Mouse (Mus musculus) heart, embryonic 16.5 days (tissue): ENCODE measurements at regions not wholly inside any gene's neighbourhood (a gene's known extent, or its start where the extent isn't known, plus 50 kb on each side); places are given as distances from the start of the nearest gene placed in this dataset.

Source experiments
- ATAC-seq: fragments of 200-750 bp; cut with Nextera tagmentation; replicated peaks from 2 replicates; pipeline ENCODE4 v1.8.0; 2017; ENCODE audit warnings: moderate number of reproducible peaks; ENCODE audit not compliant: insufficient read depth, low FRiP score; ENCODE audit errors: extremely low read depth
- H3K27ac ChIP-seq: fragments of 300-500 bp; sonication (generic); 2 replicates; pipeline ENCODE4 v1.5.1; 2014; ENCODE audit warnings: mild to moderate bottlenecking, low read length, control low read depth, moderate library complexity
- H3K27me3 ChIP-seq: fragments of 300-500 bp; sonication (generic); 2 replicates; pipeline ENCODE4 v1.6.1; 2014; ENCODE audit warnings: low read length, mixed read lengths; ENCODE audit not compliant: control insufficient read depth, insufficient read depth
- H3K36me3 ChIP-seq: fragments of 300-500 bp; sonication (generic); 2 replicates; pipeline ENCODE4 v1.6.1; 2014; ENCODE audit not compliant: control insufficient read depth, insufficient read depth
- H3K4me1 ChIP-seq: fragments of 300-500 bp; sonication (generic); 2 replicates; pipeline ENCODE4 v1.6.1; 2014; ENCODE audit warnings: low read length, mixed read lengths; ENCODE audit not compliant: control insufficient read depth, insufficient read depth
- H3K4me2 ChIP-seq: fragments of 300-500 bp; sonication (generic); 2 replicates; pipeline ENCODE4 v1.6.1; 2014; ENCODE audit warnings: low read depth, mild to moderate bottlenecking, control low read depth, low read length
- H3K4me3 ChIP-seq: fragments of 300-500 bp; sonication (generic); 2 replicates; pipeline ENCODE4 v1.5.1; 2014; ENCODE audit warnings: mild to moderate bottlenecking, control low read depth, low read length
- H3K9ac ChIP-seq: fragments of 300-500 bp; sonication (generic); 2 replicates; pipeline ENCODE4 v1.6.1; 2014; ENCODE audit warnings: low read length, control low read depth
- H3K9me3 ChIP-seq: fragments of 300-500 bp; sonication (generic); replicated peaks from 2 replicates; pipeline ENCODE4 v1.6.1; 2016; ENCODE audit warnings: low read length; ENCODE audit not compliant: control insufficient read depth
- WGBS: fragments of 180-500 bp; shearing (Covaris S2); extraction: QIAGEN DNeasy Blood & Tissue Kit; methylation state at CpG from one replicate; pipeline ENCODE4 v1.1.7; 2014; 5-methylcytosine and 5-hydroxymethylcytosine counted together

DNA sequence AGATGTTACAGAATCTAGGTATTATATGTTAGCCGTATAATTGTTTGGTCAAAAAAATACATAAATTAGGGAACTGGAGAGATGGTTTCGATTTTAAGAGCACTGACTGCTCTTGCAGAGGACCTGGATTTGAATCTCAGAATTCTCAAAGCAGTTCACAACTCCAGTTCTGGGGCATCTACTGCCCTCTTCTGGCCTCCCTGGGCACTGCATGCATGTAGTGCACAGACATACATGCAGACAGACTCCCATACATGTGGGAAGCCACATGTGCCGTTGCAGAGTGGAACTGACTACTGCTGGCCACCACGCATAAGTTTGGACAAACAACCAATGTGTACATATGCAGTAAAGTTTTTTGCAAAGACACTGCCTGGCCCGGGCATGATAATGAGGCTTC lies 62.0 kb upstream of the Foxn2 start:
- H3K4me2 ChIP-seq, result no peak overlapping the region
- no peak for ATAC-seq
- H3K4me1 ChIP-seq, result no peaks in the 10 kb centered on the region
- H3K27ac ChIP-seq, result no peak overlapping the region
- H3K9me3 ChIP-seq, result no peaks in the 10 kb centered on the region
- H3K4me3 ChIP-seq, result no peak overlapping the region
- no peaks in the 10 kb centered on the region for H3K36me3 ChIP-seq
- H3K9ac ChIP-seq, result no peak overlapping the region
- H3K27me3 ChIP-seq, result no peaks in the 10 kb centered on the region
- WGBS, result 94% methylated on average over 4 of the region's 5 CpGs

DNA sequence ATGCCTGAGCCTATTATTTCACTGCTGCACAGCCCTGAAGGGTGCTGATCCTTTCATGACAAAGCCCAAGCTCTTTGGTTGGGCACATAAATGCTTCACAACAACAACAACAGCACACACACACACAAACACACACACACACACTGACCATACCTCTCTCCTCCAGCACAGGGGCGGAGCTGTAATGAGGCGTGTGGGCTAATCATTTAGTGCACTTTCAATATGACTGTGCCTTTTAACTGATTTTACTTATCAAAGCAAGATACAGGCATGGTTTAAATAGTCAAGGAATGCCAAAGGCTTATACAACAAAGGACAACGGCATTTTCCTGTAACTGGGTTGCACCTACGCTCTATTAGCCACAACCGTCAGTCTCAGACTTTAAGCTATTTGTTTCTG lies 61.1 kb upstream of the Foxn2 start:
- WGBS, result 86% methylated on average over 5 of the region's 5 CpGs
- H3K4me1 ChIP-seq, result no peaks in the 10 kb centered on the region
- H3K27ac ChIP-seq, result no peak overlapping the region
- no peak for ATAC-seq
- no peaks in the 10 kb centered on the region for H3K27me3 ChIP-seq
- H3K9me3 ChIP-seq, result no peaks in the 10 kb centered on the region
- no peak overlapping the region for H3K9ac ChIP-seq
- no peak overlapping the region for H3K4me3 ChIP-seq
- H3K4me2 ChIP-seq, result no peak overlapping the region
- H3K36me3 ChIP-seq, result no peaks in the 10 kb centered on the region

DNA sequence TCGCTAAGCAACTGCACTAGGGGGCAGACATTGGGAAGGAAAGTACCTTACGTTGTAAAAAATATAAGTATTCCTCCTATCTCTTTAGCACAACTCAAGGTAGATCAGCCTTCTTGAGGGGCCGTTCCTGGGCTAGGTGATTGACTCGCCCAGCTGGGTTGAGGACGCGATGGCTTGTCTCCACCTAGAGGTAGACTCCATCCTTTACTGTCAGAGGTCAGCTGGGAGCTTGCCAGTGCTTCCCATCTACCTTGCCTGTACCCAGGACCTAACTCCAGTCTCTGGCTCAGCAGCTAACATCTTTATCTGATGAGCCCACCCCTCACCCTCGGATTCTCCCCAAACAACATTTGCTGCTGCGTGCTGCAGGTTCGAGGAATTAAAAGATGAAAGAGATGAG lies 59.4 kb upstream of the Foxn2 start:
- no peaks in the 10 kb centered on the region for H3K9me3 ChIP-seq
- H3K36me3 ChIP-seq, result no peaks in the 10 kb centered on the region
- no peaks in the 10 kb centered on the region for H3K4me1 ChIP-seq
- no peak overlapping the region for H3K9ac ChIP-seq
- H3K27me3 ChIP-seq, result no peaks in the 10 kb centered on the region
- WGBS, result 33% methylated on average over 9 of the region's 9 CpGs
- H3K4me2 ChIP-seq, result no peak overlapping the region
- no peak overlapping the region for H3K4me3 ChIP-seq
- no peak for ATAC-seq
- H3K27ac ChIP-seq, result no peak overlapping the region

DNA sequence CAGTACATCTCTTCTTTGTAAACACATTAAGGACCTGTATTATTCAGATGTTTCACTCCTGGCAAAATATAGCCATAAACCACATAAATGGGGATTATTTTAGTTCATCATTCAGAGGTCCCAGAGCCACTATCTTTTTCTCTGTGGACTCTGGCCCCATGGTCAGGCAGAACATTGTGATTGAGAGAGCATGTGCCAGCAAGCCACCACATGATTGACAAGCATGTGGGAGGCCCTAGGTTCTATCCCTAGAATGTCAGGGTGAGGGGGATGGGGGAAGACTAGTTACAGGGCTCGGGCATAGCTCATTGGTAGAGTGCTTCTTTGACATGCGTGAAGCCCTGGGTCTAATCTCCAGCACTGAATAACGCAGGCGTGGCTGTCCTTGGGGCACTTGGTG lies 57.1 kb upstream of the Foxn2 start:
- H3K9me3 ChIP-seq, result no peaks in the 10 kb centered on the region
- no peaks in the 10 kb centered on the region for H3K36me3 ChIP-seq
- no peak overlapping the region for H3K4me2 ChIP-seq
- no peak overlapping the region for H3K9ac ChIP-seq
- no peak overlapping the region for H3K27ac ChIP-seq
- no peak for ATAC-seq
- H3K4me3 ChIP-seq, result no peak overlapping the region
- 73% methylated on average over 4 of the region's 4 CpGs for WGBS
- H3K4me1 ChIP-seq, result no peaks in the 10 kb centered on the region
- H3K27me3 ChIP-seq, result no peaks in the 10 kb centered on the region

DNA sequence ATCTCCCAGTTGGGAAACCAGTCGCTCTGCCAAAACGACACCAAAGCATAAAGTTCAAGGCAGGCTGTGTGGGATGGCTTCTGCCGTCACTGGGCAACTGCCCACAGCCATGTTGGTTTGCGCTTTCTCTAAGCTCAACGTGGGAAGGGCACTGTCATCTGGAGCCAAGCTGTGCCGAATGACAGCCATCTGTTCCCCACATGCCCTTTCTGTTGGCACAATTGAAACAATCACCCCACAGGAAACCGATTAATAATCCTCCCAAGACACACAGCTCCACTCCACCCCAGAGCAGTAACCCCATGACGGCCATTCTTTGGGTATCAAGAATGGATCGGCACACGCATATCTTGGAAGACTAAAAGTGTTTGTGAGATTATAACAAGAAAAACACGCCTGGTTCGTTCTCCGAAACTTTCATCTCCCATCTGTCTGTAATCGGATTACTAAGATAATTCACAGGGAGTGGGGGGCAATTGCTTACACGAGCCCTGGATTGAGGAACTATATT lies 52.0 kb upstream of the Foxn2 start:
- Histone ChIP-seq H3K9ac (no peak overlapping the region), H3K27me3 (no peaks in the 10 kb centered on the region), H3K9me3 (no peaks in the 10 kb centered on the region), H3K4me1 (no peaks in the 10 kb centered on the region), H3K36me3 (no peaks in the 10 kb centered on the region), H3K4me2 (no peak overlapping the region), H3K4me3 (no peak overlapping the region), H3K27ac (no peak overlapping the region)
- no peak for ATAC-seq
- WGBS, result 85% methylated on average over 15 of the region's 15 CpGs

DNA sequence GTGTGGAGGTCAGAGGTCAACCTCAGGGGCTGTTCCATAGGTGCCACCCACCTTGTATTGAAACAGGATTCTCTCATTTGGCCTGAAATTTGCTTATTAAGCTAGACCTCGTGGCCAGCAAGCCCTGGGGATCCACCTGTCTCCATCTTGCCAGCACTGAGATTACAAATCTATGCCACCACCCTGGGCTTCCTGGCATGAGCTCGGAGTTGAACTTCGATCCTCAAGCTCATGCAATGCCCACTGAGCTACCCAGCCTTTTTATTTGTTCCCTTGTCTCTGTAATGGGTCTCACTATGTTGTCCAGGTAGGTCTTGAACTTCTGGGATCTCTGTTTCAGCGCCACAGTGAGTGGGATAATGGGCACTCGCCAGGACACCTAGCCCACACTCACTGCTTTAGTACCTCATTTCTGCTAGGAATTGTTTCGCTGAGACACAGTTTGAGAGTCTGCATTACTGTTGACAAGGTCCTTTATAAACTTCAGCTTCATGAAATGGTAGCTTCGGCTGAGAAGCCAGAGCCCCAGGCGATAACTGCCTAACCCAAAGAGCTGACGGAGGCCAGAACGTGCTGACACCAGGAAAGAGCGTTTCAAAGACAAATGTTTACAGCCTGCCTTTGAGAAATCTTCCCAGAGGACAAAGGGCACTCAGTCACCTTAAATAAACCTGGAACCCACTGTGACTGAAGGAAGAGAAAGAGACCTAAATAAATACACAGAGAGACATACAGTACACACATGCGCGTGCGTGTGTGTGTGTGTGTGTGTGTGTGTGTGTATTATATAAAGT lies 50.6 kb upstream of the Foxn2 start:
- no peaks in the 10 kb centered on the region for H3K27me3 ChIP-seq
- no peak overlapping the region for H3K4me3 ChIP-seq
- no peaks in the 10 kb centered on the region for H3K9me3 ChIP-seq
- no peak overlapping the region for H3K9ac ChIP-seq
- H3K4me1 ChIP-seq, result no peaks in the 10 kb centered on the region
- no peak overlapping the region for H3K4me2 ChIP-seq
- WGBS, result 57% methylated on average over 14 of the region's 14 CpGs
- no peaks in the 10 kb centered on the region for H3K36me3 ChIP-seq
- H3K27ac ChIP-seq, result no peak overlapping the region
- no peak for ATAC-seq
